Mouse (Mus musculus) ES-E14 (cell line): ENCODE measurements around the gene 1700014D04Rik.

Experiments used
- CHD2 ChIP-seq: IDR thresholded peaks from 2 replicates; pipeline ENCODE4 v1.6.1; 2014; ENCODE audit warnings: mild to moderate bottlenecking, low read depth, low read length, inconsistent platforms
- ZC3H11A ChIP-seq: IDR thresholded peaks from 2 replicates; pipeline ENCODE4 v1.6.1; 2012; ENCODE audit warnings: low read depth, mild to moderate bottlenecking, inconsistent platforms, low read length, borderline replicate concordance
- ZNF384 ChIP-seq: IDR thresholded peaks from 2 replicates; pipeline ENCODE4 v1.6.1; 2012; ENCODE audit warnings: low read depth, low read length, inconsistent platforms

GRCm38 (mm10) chr13:59770164-59770562 lies 23.6 kb upstream of the 1700014D04Rik start:
- no peak for TF ChIP-seq ZC3H11A
- no peak for TF ChIP-seq ZNF384
- peak; percentile 9; the same call in 1 of the 2 replicates for TF ChIP-seq CHD2
